Mouse (Mus musculus) erythroblast, embryonic 14.5 days (primary cell): ENCODE measurements around the gene Uvrag. TPM values are rescaled to one million over a fixed set of nuclear protein-coding genes. Genes with fewer than 3 reads are reported as not detected.

ENCODE experiments used
- H3K27me3 ChIP-seq: 2 replicates; pipeline ENCODE4 v1.6.1; 2012; ENCODE audit warnings: inconsistent platforms; ENCODE audit not compliant: control insufficient read depth
- H3K36me3 ChIP-seq: 2 replicates; pipeline ENCODE4 v1.6.1; 2012; ENCODE audit warnings: mild to moderate bottlenecking, inconsistent platforms; ENCODE audit not compliant: control insufficient read depth
- H3K4me1 ChIP-seq: 2 replicates; pipeline ENCODE4 v1.6.1; 2012; ENCODE audit warnings: inconsistent platforms; ENCODE audit not compliant: control insufficient read depth
- H3K4me3 ChIP-seq: replicated peaks from 2 replicates; pipeline ENCODE3; 2012; ENCODE audit warnings: moderate library complexity, mild to moderate bottlenecking, inconsistent platforms
- H3K9me3 ChIP-seq: 2 replicates; pipeline ENCODE4 v1.6.1; 2012; ENCODE audit warnings: low read length, inconsistent platforms, mixed read lengths; ENCODE audit not compliant: control insufficient read depth
- GATA1 ChIP-seq: IDR thresholded peaks from 2 replicates; pipeline ENCODE4 v1.6.1; 2012; ENCODE audit warnings: low read length, inconsistent platforms, mixed read lengths
- TAL1 ChIP-seq: IDR thresholded peaks from 3 replicates; pipeline ENCODE4 v1.6.1; 2012; ENCODE audit warnings: low read length, inconsistent platforms, mixed read lengths
- polyA plus RNA-seq: library from polyadenylated mRNA; stranded (reverse); fragments of >175 nt; gene quantifications from 2 replicates; pipeline ENCODE4 v1.2.3, GENCODE M21; 2012

The Uvrag gene
- polyA plus RNA-seq, 1 experiment = 0.36 TPM

- TF ChIP-seq TAL1 = no peak
- TF ChIP-seq GATA1 = no peak
- H3K4me1 ChIP-seq = no peaks in the 10 kb centered on the region
- peaks cover 5% of the 10 kb centered on the region; the same call in 1 of the 2 replicates for H3K27me3 ChIP-seq
These were observed 6.6 kb upstream of the Uvrag start for GRCm38 (mm10) chr7:99147494-99147893.

GRCm38 (mm10) chr7:99146906-99147305 lies 6.0 kb upstream of the Uvrag start:
- TF ChIP-seq GATA1 = no peak
- TF ChIP-seq TAL1 = no peak
- peaks cover 5% of the 10 kb centered on the region for H3K4me1 ChIP-seq

More at GRCm38 (mm10) chr7:99147494-99147893, 6.6 kb upstream of the Uvrag start:
- H3K36me3 ChIP-seq = peaks cover under 1% of the 10 kb centered on the region; the same call in 1 of the 2 replicates
- no peak overlapping the region for H3K4me3 ChIP-seq
- H3K9me3 ChIP-seq = no peaks in the 10 kb centered on the region

GRCm38 (mm10) chr7:99146011-99146410 lies 5.1 kb upstream of the Uvrag start:
- Histone ChIP-seq H3K27me3 (peaks cover 5% of the 10 kb centered on the region; the same call in 1 of the 2 replicates), H3K9me3 (no peaks in the 10 kb centered on the region), H3K4me1 (peaks cover 14% of the 10 kb centered on the region), H3K36me3 (no peaks in the 10 kb centered on the region), H3K4me3 (no peak overlapping the region)
- no peak for TF ChIP-seq GATA1

More at GRCm38 (mm10) chr7:99146906-99147305, 6.0 kb upstream of the Uvrag start:
- Histone ChIP-seq H3K9me3 (no peaks in the 10 kb centered on the region), H3K36me3 (no peaks in the 10 kb centered on the region), H3K4me3 (no peak overlapping the region), H3K27me3 (peaks cover 5% of the 10 kb centered on the region; the same call in 1 of the 2 replicates)

- Histone ChIP-seq H3K4me3 (no peak overlapping the region), H3K9me3 (no peaks in the 10 kb centered on the region), H3K27me3 (peaks cover 5% of the 10 kb centered on the region; the same call in 1 of the 2 replicates), H3K36me3 (no peaks in the 10 kb centered on the region), H3K4me1 (peaks cover 28% of the 10 kb centered on the region)
- no peak for TF ChIP-seq GATA1
- TF ChIP-seq TAL1 = no peak
These were observed 3.7 kb upstream of the Uvrag start for GRCm38 (mm10) chr7:99144616-99145015.

GRCm38 (mm10) chr7:99143244-99143643 lies 2.3 kb upstream of the Uvrag start:
- peaks cover 34% of the 10 kb centered on the region for H3K4me1 ChIP-seq
- TF ChIP-seq GATA1 (no peak), TAL1 (no peak)
- no peaks in the 10 kb centered on the region for H3K9me3 ChIP-seq
- H3K27me3 ChIP-seq = peaks cover 5% of the 10 kb centered on the region; the same call in 1 of the 2 replicates
- H3K36me3 ChIP-seq = no peaks in the 10 kb centered on the region
- no peak overlapping the region for H3K4me3 ChIP-seq

- peak overlapping the region; percentile 93 for H3K4me3 ChIP-seq
- TF ChIP-seq GATA1 = no peak
- no peak for TF ChIP-seq TAL1
- peaks cover 34% of the 10 kb centered on the region for H3K4me1 ChIP-seq
- no peaks in the 10 kb centered on the region; the same call in 1 of the 2 replicates for H3K36me3 ChIP-seq
- H3K9me3 ChIP-seq = no peaks in the 10 kb centered on the region
- peaks cover 5% of the 10 kb centered on the region; the same call in 1 of the 2 replicates for H3K27me3 ChIP-seq
These were observed 1.1 kb upstream of the Uvrag start for GRCm38 (mm10) chr7:99141919-99142606.

- H3K9me3 ChIP-seq = peaks cover 3% of the 10 kb centered on the region
- H3K4me3 ChIP-seq = peak overlapping the region; percentile 93
- peaks cover 6% of the 10 kb centered on the region for H3K36me3 ChIP-seq
- peaks cover 2% of the 10 kb centered on the region; the same call in 1 of the 2 replicates for H3K27me3 ChIP-seq
- H3K4me1 ChIP-seq = peaks cover 34% of the 10 kb centered on the region
- TF ChIP-seq GATA1 (no peak), TAL1 (no peak)
These were observed 430 bp downstream of the Uvrag start for GRCm38 (mm10) chr7:99140511-99140910.

- TF ChIP-seq TAL1 (no peak), GATA1 (no peak)
- H3K4me3 ChIP-seq = peak overlapping the region; percentile 93
- H3K36me3 ChIP-seq = peaks cover 10% of the 10 kb centered on the region
- peaks cover 34% of the 10 kb centered on the region for H3K4me1 ChIP-seq
- H3K27me3 ChIP-seq = peaks cover 2% of the 10 kb centered on the region; the same call in 1 of the 2 replicates
- H3K9me3 ChIP-seq = peaks cover 9% of the 10 kb centered on the region
These were observed 975 bp downstream of the Uvrag start for GRCm38 (mm10) chr7:99139841-99140491.

GRCm38 (mm10) chr7:99137541-99137940 lies 3.4 kb downstream of the Uvrag start:
- TF ChIP-seq TAL1 (no peak), GATA1 (no peak)
- Histone ChIP-seq H3K4me1 (peaks cover 34% of the 10 kb centered on the region), H3K27me3 (no peaks in the 10 kb centered on the region), H3K4me3 (no peak overlapping the region), H3K9me3 (peaks cover 9% of the 10 kb centered on the region), H3K36me3 (peaks cover 10% of the 10 kb centered on the region)
